Mouse (Mus musculus): ENCODE results near the gene Hspa5. TPM values are rescaled to one million over a fixed set of nuclear protein-coding genes. Genes with fewer than 3 reads are reported as not detected.
"Not testable (repeated sequence)": the region's sequence is repeated elsewhere in the genome, so short reads cannot be mapped to it uniquely, and the experiment has no call there.

Gene Hspa5
- polyA plus RNA-seq, 1 experiment from 2014 or later, result 614 TPM

DNA sequence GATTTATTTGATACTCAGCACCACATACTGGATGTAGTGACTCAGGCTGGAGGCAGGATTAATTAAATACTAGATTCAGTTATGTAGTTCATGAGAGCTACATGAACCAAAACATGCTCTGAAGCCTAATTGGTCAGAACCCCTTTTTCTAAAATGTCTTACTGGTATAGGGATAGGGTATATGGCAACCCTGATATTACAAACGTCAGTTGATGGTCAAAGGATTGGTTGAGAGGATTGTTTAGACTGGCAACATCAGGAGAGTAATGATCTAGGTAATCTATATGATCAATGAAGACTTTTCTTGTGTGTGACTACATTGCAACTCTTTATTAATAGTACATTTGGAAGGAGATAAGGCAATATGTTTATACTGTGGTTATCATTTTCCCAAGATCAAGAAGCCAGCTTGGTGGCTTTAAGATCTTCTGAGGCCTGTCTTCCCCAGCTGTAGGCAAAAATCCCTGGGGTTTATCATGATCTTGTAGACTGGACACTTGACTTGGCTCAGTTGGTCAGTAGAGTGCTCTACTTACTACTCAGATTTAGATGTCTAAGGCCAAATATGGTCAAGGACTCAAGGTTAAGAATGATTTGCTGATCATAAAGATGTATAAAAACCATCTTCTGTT, 5.6 kb downstream of the Hspa5 start:
- peaks cover 96% of the 10 kb centered on the region for H3K36me3 ChIP-seq
- no peak overlapping the region; the same call in 1 of the 2 replicates for H3K4me3 ChIP-seq
- no peak for DNase-seq (ENCODE audit: low spot score)
- no peaks in the 10 kb centered on the region for H3K27me3 ChIP-seq (ENCODE audit: insufficient read depth, poor library complexity, severe bottlenecking)
- H3K4me1 ChIP-seq (replicated peaks), result peaks cover 44% of the 10 kb centered on the region
- 65% methylated on average over 1 of the region's 1 CpGs for WGBS
- H3K9me3 ChIP-seq, result no peaks in the 10 kb centered on the region
- H3K27ac ChIP-seq, result no peak overlapping the region

DNA sequence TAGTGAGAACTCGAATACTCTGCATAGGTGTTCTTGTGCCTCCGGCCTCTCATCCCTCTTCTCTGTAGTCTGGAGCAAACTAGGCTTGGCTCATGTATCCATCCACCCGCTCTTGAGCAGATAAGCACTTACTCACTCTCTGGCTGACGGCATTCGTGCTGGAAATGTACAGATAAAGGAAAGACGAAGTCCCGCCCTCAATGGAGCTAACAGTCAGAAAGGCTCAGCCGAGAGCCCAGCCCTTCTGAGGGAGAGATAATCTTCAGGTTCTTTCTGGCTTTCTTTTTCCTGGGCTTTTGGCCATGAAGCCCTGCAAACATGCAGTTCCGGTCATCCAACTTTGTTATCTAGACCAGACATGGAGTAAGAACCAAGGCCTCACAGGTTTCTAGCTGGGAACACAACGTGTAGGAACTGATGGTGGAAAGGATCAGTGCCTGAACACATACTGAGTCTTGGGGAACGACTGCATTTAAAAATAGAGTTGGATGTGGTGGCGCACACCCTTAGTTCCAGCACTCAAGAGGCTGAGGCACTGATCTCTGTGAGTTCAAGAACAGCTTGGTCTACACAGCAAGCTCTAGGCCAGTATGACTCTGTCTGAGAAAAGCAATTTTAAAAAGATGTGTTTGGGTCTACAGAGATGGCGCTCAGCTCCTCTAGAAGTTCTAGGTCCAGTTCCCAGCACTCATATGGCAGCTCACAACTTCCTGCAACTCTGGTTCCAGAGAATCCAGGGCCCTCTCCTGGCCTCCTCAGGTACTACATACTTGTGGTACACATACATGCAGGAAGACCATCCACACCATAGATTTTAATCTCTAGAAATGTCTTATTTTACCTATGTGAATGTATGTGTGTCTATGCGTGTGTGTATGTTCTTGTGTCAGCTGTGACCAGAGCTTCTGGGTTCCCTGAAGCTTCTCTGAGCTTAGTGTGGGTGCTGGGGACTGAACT, 11.6 kb downstream of the Hspa5 start:
- Histone ChIP-seq H3K4me3 (no peak overlapping the region), H3K27me3 (ENCODE audit: insufficient read depth, poor library complexity, severe bottlenecking) (no peaks in the 10 kb centered on the region), H3K4me1 (replicated peaks) (no peaks in the 10 kb centered on the region), H3K9me3 (no peaks in the 10 kb centered on the region), H3K27ac (no peak overlapping the region), H3K36me3 (peaks cover 82% of the 10 kb centered on the region)
- DNase-seq (ENCODE audit: low spot score), result no peak
- 93% methylated on average over 14 of the region's 14 CpGs for WGBS

DNA sequence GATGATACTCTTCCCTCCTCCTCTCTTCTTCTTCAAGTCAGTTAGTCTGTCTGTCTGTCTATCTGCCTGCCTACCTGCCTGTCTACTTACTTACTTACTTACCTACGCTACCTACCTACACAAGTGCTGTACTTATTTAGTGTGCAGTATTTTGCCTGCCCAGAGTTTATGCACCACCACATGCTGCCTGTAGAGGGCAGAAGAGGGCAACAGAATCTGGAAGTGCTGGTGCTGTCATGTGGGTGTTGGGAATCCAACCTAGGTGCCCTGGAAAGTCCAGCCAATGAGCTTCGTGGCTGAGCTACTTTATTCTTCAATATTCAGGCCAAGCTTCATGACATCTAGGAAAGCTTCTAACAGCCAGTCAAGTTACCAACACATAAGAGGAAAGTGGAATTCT, 12.3 kb downstream of the Hspa5 start:
- WGBS, result 83% methylated on average over 2 of the region's 2 CpGs
- Histone ChIP-seq H3K36me3 (peaks cover 81% of the 10 kb centered on the region), H3K27ac (no peak overlapping the region), H3K9me3 (no peaks in the 10 kb centered on the region), H3K27me3 (ENCODE audit: insufficient read depth, poor library complexity, severe bottlenecking) (no peaks in the 10 kb centered on the region), H3K4me3 (no peak overlapping the region), H3K4me1 (replicated peaks) (no peaks in the 10 kb centered on the region)
- peak; percentile 47 for DNase-seq (ENCODE audit: low spot score)

- Histone ChIP-seq H3K27me3 (ENCODE audit: insufficient read depth, poor library complexity, severe bottlenecking) (no peaks in the 10 kb centered on the region), H3K4me3 (no peak overlapping the region), H3K27ac (no peak overlapping the region), H3K4me1 (replicated peaks) (no peaks in the 10 kb centered on the region), H3K36me3 (peaks cover 51% of the 10 kb centered on the region), H3K9me3 (no peaks in the 10 kb centered on the region)
- no peak for DNase-seq (ENCODE audit: low spot score)
- 94% methylated on average over 8 of the region's 8 CpGs for WGBS
Measured at GRCm38 (mm10) chr2:34790282-34790681, 18.5 kb downstream of the Hspa5 start.

GRCm38 (mm10) chr2:34792543-34792942, 20.8 kb downstream of the Hspa5 start:
- not testable (repeated sequence) for H3K4me1 ChIP-seq (replicated peaks); H3K27me3 ChIP-seq (ENCODE audit: insufficient read depth, poor library complexity, severe bottlenecking); H3K9me3 ChIP-seq; H3K4me3 ChIP-seq; H3K27ac ChIP-seq; DNase-seq (ENCODE audit: low spot score)
- 87% methylated on average over 2 of the region's 2 CpGs for WGBS
- H3K36me3 ChIP-seq, result peaks cover 60% of the 10 kb centered on the region

DNA sequence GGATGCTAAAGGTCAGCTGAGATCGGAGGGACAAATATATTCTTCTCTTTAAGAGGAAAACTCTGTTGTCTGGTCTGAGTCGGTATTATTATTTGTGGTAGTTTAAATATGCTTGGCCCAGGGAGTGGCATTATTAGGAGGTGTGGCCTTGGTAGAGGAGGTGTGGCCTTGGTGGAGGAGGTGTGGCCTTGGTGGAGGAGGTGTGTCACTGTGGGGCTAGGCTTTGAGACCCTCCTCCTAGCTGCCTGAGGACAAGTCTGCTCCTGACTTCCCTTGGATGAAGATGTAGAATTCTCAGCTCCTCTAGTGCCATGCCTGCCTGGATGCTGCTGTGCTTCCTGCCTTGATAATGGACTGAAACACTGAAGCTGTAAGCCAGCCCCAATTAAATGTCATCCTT, 22.7 kb downstream of the Hspa5 start:
- Histone ChIP-seq H3K27ac (no peak overlapping the region), H3K36me3 (peaks cover 45% of the 10 kb centered on the region), H3K4me1 (replicated peaks) (peaks cover 12% of the 10 kb centered on the region), H3K27me3 (ENCODE audit: insufficient read depth, poor library complexity, severe bottlenecking) (no peaks in the 10 kb centered on the region), H3K4me3 (no peak overlapping the region), H3K9me3 (no peaks in the 10 kb centered on the region)
- no peak for DNase-seq (ENCODE audit: low spot score)
- WGBS, result 88% methylated on average over 2 of the region's 2 CpGs

DNA sequence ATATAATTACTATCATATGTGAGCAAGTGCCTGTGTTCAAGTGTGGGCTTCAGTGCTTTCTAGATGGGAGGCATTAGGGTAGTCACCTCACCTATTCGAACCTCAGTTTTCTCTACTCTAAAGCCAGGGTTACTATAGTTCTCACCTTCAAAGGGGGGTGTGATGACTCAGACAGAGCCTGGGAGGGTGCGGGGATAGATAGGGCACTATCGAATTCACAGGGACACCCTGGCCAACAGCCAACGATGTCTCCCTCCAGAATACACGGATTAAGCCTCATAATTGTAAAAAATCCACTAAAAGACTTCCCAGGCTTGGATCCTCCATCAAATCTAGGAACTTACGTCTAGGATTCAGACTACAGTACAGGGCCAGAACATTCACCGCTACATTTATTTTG, 23.7 kb downstream of the Hspa5 start:
- Histone ChIP-seq H3K27ac (no peak overlapping the region), H3K36me3 (peaks cover 37% of the 10 kb centered on the region), H3K4me3 (no peak overlapping the region), H3K9me3 (no peaks in the 10 kb centered on the region), H3K4me1 (replicated peaks) (peaks cover 20% of the 10 kb centered on the region), H3K27me3 (ENCODE audit: insufficient read depth, poor library complexity, severe bottlenecking) (no peaks in the 10 kb centered on the region)
- 95% methylated on average over 7 of the region's 7 CpGs for WGBS
- DNase-seq (ENCODE audit: low spot score), result no peak

DNA sequence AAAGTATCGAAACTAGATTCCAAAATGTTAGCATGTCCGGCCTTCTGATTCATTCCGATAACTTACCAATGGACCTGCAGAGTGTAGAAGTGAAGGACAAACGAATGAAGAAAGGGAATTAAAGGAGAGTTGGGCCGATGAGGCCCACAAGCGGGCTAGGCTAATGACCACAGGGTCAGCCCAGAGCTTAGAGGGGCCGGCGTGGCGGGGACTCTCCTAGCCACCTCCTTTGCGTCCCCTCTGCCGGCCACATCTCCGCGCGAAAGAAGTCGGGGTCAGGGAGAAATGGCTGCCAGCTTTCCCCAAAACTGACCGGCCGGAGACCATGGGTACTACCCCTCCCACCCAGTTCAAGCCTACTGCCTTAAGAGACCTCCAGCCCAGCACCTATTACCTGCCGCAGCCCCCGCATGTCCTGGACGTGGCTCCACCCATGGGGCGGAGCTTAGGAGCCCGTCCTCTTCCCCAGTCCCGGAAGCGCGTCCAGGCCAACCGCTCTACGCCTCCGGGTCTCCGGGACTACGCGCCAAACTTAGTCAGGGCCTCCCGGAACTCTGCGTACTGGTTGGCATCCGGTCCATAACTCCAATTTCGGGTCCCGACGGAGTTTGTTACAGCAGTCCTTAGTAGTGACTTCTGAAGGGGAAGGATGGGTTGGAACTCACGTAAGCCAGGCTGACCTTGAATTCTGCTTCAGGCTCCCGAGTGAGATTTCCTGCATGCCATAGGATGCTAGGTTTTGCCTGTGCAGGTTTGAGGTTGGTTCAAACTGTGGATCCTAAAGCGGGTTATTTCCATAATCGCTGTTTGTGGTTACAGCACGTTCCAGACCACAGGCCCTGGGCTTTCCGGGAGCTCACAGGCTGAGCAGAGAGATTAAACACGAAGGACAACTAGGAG, 27.8 kb downstream of the Hspa5 start, which contains the start of gene Rabepk:
TSS of gene Rabepk (minus strand) at position 556 of the 900 bp plus-strand sequence.
- WGBS, result 5% methylated on average over 44 of the region's 44 CpGs
- Histone ChIP-seq H3K27ac (peak within 1 kb of the TSS; percentile 86), H3K36me3 (peaks cover 33% of the 10 kb centered on the region)

GRCm38 (mm10) chr2:34800371-34800770, 28.6 kb downstream of the Hspa5 start:
- no peaks in the 10 kb centered on the region for H3K27me3 ChIP-seq (ENCODE audit: insufficient read depth, poor library complexity, severe bottlenecking)
- H3K36me3 ChIP-seq, result peaks cover 33% of the 10 kb centered on the region
- H3K9me3 ChIP-seq, result no peaks in the 10 kb centered on the region
- peaks cover 36% of the 10 kb centered on the region for H3K4me1 ChIP-seq (replicated peaks)
- no peak for DNase-seq (ENCODE audit: low spot score)
- no peak overlapping the region for H3K27ac ChIP-seq
- 80% methylated on average over 7 of the region's 7 CpGs for WGBS
- peak overlapping the region; percentile 80 for H3K4me3 ChIP-seq

More for the DNA sequence above, 27.8 kb downstream of the Hspa5 start, which contains the start of gene Rabepk:
- Histone ChIP-seq H3K4me1 (replicated peaks) (peaks cover 36% of the 10 kb centered on the region), H3K9me3 (no peaks in the 10 kb centered on the region), H3K27me3 (ENCODE audit: insufficient read depth, poor library complexity, severe bottlenecking) (no peaks in the 10 kb centered on the region), H3K4me3 (peak within 1 kb of the TSS; percentile 80)
- peak; percentile 80 for DNase-seq (ENCODE audit: low spot score)

DNA sequence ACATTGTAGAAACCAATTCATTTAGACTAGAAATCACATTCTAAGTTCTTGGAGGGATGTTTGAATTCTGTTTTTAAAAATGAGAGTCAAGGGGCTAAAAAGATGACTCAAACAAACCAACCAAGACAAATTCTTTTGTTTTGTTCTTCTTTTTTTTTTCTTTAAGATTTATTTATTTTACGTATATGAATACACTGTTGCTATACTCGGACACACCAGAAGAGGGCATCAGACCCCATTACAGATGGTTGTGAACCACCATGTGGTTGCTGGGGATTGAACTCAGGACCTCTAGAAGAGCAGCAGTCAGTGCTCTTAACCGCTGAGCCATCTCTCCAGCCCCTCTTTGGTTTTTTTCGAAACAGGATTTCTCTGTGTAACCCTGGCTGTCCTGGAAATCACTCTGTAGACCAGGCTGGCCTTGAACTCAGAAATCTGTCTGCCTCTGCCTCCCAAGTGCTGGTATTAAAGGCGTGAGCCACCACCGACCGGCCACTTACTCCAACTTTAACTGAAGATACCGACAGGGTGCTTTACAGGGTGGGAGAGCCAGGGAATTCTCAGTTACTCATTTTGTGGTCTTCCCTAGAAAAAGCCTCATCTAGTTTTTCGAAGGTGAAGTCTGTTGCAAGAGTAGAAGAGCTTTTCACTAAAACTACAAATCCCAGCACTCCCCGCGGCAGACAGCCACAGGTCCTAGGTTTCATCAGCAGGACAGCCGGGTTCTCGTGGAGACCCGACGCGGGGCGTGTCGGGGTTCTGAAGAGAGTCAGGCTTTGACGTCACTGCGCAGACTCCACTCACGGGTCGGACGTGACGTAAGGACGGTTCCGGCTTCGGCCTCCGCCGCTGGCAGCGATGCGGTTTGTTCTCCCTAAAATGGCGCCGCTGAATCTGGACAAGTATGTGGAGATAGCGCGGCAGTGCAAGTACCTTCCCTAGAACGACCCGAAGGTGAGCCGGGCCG, 30.0 kb downstream of the Hspa5 start:
- H3K9me3 ChIP-seq, result no peaks in the 10 kb centered on the region
- 5% methylated on average over 39 of the region's 39 CpGs for WGBS
- peak overlapping the region; percentile 90 for H3K27ac ChIP-seq
- H3K4me1 ChIP-seq (replicated peaks), result peaks cover 36% of the 10 kb centered on the region
- no peaks in the 10 kb centered on the region for H3K27me3 ChIP-seq (ENCODE audit: insufficient read depth, poor library complexity, severe bottlenecking)
- peaks cover 32% of the 10 kb centered on the region for H3K36me3 ChIP-seq
- peak overlapping the region; percentile 72 for H3K4me3 ChIP-seq
- peak; percentile 98 for DNase-seq (ENCODE audit: low spot score)

DNA sequence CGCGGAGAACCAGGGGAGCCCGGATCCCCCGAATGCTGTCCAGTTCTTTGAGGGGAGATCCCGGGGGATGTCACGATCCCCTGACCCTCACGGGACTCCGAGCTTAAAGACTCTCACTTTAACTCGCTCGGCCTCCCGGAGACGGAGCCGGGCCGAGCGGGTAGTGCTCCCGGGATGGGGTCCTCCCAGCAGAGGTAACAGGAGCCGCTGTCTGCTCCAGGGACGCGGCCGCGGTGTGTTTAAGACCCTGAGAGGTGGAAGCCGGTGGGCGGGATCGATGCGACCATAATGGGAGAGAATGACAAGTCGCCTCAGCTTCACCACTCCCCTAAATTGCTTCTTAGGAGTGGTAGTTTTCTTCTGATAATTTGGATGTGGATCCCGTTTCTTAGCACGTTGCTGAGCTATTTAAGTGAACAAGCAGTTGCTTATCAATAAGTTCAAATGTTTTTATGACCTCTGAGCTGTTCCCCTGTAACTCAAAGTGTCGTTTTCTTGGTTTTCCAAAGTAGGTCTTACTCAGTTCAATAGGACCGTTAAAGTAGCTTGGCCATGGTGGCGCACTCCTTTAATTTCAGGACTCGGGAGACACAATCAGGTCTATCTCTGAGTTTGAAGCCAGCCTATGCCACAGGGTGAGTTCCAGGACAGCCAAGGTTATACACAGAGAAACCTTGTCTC, 30.9 kb downstream of the Hspa5 start:
- WGBS, result under 1% methylated on average over 32 of the region's 32 CpGs
- peak; percentile 31 for DNase-seq (ENCODE audit: low spot score)
- peaks cover 37% of the 10 kb centered on the region for H3K36me3 ChIP-seq
- H3K27me3 ChIP-seq (ENCODE audit: insufficient read depth, poor library complexity, severe bottlenecking); H3K9me3 ChIP-seq: not testable (repeated sequence)
- H3K4me1 ChIP-seq (replicated peaks), result peaks cover 36% of the 10 kb centered on the region
- peak overlapping the region; percentile 72 for H3K4me3 ChIP-seq
- peak overlapping the region; percentile 90 for H3K27ac ChIP-seq
